Mouse (Mus musculus): Measurements from ENCODE around the gene C1qb.

- TF ChIP-seq CTCF (IDR thresholded peaks at IDR 0.05; ENCODE audit: low read depth), result peak; percentile 18; the same call in 1 of the 2 replicates
- TF ChIP-seq EP300 (IDR thresholded peaks at IDR 0.05; ENCODE audit: low read depth), result no peak
Observed at GRCm38 (mm10) chr4:136899154-136899553, 13.2 kb upstream of the C1qb start.

Measured in heart, postnatal 0 days (tissue).